Mouse (Mus musculus) right cerebral cortex, postnatal 14 days (tissue): ENCODE data around the gene Olfr412.

Experiments
- DNase-seq: peaks from one replicate; pipeline ENCODE4 v3.0.0; 2022

Olfr412 gene

DNA sequence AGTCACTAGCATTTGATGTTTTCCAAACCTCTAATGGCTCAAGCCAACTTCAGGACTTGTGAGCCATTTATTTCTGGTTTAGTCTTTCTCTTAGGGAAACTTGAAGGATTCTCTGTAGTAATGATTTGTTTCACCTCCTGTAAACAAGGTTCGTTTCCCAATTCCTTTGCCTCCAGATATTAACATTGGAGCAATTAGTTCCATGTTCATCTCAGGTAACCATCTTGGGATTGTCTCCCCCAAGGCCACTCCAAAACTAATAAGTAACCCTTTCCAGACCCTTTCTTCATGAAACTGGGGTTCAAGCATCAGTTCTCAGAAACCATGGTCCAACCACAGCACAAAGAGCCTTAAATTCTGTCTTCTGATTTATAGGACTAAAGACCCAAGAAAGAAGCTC lies at the start of gene Olfr412:
Gene Olfr412, plus strand, starts transcription at position 301 of the 400 bp plus-strand sequence.
- DNase-seq: no peak

DNA sequence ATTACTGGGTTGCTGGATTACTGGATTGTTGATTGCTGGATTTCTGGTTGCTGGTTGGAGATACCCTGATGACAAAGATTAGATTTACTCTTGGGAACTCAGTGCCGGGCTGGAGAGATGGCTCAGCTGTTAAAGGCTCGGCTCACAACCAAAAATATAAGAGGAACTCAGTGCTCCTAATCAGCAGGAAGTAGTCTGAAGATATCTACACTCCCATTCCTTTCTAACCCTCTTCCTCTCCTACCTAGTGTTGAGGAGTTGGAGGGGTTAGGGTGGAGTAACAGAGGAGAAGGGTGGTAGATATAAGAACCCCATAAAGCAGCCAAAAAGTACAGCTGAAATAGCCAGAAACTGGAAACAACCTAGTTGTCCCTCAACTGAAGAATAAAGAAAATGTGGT lies 35.8 kb upstream of the Olfr412 start:
- DNase-seq: no peak

DNA sequence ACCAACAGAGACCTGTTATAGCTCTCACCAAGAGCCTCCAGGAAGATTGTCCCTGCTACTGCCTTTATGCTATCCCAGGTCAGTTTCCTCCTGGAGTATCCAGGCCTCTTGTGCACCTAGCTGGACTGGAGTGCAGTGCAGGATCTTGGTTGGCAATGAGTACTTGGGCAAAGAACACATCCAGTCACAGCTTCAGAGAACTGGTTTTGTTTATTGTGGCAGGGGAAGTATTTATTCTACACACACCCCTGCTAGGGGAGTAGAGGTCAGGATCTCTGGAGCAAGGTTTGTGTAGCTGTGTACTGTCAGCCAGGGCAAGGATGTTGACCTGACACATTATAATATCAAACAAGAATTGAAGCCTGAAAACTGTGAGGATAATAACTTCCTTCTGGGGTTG lies 33.1 kb upstream of the Olfr412 start:
- no peak for DNase-seq

DNA sequence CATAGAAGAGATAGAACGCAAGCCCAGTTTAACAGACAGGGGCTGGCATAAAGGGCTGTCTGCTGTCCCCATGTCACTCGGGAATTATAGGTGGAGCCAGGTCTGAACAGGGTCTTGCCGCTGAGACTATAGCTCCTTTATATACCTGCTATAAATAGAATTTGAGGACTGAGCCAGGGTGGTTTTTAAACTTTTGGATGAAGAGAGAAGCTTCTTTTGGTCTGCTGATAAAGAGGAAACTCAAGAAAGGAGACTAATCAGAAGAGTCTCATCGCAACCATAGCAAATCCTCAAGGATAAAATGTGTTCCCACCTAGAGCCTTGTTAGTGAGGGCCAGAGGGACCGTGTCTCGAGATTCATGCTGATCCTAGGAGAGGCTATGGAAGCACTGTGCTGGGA lies 23.9 kb upstream of the Olfr412 start, which contains the start of gene Olfr410:
Gene Olfr410, minus strand, starts transcription at position 101 of the 400 bp plus-strand sequence.
- no peak for DNase-seq

DNA sequence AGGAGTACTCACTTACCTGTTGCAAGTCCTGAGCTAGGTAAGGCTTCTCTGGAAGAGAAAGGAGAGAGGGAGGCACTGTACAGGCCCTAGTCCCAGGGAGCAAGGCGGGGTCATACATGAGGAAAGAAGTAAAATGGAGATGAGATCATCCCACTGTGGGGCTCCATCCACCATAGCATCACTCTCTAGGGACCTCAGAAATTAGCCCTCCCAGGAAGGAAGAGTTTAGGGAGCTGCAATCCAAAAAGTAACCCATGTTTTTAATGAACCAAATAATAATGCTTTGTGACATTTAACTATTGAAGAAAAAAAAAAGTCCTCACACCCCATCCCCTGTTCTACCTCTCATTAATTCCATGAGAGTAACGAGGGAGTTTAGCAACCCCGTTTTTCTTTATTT lies 9.3 kb upstream of the Olfr412 start, which contains the start of gene Olfr411:
Gene Olfr411, minus strand, starts transcription at position 101 of the 400 bp plus-strand sequence.
- DNase-seq: no peak

DNA sequence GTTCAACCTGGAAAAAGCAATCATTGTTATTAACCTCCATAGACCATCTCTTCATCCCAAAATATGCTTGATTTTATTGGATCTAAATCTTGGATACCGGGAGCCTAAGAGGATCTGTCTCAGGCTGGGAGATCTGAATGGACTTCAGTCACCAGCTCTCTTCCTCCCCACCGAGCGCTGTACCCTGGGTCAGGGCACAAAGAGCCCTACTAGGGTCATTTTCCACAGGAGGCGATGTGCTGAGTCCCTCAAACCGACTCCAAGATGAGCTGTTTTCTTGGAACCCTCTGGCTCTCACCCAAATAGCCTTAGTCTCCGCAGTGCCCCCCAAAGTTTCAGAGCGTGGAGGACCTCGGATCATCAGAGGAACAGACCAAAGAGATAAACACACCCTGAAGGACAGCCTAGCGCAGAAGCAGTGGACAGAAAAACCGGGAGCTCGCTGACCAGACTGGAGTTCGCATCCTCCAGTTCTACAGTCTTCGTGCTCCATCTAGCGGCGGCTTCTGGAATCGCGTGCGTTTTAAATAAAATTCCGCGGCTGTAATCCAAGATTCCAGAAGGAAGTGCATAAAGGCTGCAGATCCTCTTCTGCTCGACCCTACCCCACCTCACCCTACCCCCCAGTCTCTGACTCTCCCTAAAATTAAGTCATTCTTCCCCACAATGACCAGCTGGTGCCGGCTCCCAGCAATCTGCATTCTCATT lies 9.7 kb downstream of the Olfr412 start:
- DNase-seq: peak; percentile 80

DNA sequence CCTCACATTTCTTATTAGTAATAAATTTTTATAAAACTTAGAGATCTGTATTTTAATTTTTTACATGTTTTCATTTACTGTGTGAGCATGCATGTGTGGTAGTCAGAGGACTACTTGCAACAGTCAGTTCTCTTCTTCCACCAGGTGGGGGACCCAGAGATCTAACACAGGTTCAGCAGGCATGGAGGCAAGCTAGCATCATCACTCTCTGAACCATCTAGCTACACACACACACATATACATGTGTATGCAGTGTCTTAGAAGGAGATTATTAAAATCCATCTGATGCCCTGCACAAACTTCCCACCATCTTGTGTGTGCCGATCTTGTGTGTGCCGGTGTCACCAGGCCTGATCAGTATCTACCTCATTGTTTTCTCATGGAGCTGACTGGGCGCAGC lies 15.0 kb downstream of the Olfr412 start:
- DNase-seq: peak; percentile 70

DNA sequence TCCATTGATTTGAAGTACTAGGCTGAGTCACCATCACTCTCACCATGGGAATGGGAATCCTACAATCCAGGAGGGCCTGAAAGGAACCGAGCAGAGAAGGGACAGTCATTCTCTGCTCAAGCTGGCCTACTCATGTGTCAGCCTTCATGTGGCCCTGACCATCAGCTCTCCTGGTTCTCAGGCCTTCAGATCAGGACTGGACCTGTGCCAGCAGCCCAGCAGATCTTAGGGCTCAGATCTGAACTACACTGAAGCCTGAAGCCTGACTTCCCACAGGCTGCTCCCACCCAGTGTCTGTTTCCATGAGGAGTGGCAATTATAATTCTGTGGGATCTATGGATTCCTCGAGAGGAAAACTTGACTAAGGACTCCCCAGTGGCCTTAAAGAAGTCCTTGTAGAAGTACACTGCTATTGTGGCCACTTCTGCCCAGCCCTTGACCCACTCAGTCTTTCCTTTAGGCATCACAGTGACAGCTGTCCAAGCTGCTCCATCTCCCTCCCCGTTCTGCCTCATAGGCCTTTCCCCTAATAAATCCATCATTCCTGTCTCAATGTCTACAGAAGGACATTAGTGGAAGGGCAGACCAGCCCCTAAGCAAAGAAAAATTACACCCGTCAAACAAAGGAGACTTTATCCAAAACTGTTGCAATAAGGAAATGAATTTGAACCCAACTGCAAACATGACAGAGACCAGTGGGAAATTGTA lies 17.5 kb downstream of the Olfr412 start:
- DNase-seq: no peak

DNA sequence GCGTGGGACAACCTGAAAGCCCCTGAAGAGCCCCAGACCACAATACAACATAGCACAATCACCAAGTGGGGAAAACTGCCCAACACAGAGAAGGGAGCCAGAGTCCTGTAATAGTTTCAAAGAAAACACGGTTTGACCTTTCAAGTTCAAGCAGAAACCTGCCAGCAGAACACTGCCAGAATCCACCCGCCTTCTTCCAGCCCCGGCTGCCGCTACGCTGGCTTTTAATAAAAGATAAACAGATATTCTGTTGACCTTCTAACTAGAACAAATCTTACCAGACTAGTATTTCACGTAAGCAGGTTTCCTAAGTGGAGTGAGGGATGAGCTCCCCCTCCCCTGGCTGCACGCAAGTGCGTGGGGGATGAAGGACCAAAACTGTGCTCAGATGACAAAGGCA lies 23.8 kb downstream of the Olfr412 start:
- DNase-seq: no peak

DNA sequence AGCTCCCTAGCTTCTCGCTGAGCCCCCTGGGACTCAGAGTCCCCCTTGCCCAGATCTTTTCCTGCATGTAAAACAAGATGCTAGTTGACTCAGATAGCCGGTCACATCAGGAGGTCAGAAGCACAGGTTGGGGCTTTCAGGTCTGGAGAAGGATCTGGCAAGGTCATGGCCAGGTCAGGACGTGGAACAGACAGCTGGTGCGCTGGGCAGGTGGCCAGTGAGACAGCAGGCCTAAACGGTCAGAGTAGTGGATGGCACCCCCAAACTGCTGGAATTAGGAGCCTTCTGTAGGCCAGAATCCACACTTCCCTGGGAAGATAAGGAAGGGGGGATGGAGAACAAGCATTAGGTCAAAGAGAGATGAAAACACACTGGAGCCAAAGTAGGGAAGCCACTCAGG lies 25.3 kb downstream of the Olfr412 start:
- no peak for DNase-seq

DNA sequence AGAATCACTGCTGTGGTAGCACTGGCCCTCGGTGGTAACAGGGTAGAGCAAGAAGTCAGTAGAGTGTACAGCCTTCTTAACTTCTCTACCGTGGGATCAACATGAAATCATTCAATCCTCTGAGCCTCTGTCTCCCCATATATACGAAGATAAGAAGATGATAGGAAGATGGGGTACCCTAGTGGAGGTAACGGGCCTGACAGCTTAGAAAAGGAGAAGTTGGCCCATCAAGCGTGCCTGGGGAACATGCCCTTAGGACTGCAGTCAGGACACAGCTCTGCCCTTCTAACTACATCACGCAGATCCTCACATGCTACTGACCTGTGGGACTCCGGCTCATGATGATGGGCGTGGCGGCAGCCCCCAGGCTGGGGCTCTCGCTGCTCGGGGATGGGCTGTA lies 30.0 kb downstream of the Olfr412 start:
- no peak for DNase-seq

DNA sequence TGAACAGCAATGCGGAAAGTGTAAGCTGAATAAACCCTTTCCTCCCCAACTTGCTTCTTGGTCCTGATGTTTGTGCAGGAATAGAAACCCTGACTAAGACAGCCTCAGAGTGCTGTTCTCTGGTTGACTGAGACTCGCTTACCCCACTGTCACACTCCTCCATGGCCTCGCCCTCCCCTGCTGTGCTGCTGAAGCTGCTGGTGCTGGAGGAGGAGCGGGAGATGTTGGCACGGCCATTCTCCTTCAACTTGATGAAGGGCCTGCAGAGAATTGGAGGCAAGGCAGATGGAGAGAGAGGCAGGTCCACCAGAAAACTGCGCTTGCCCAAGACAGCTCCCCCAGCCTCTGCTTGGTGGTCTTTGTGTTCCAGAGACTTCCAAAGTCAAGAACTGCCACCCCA lies 31.0 kb downstream of the Olfr412 start:
- DNase-seq: no peak

DNA sequence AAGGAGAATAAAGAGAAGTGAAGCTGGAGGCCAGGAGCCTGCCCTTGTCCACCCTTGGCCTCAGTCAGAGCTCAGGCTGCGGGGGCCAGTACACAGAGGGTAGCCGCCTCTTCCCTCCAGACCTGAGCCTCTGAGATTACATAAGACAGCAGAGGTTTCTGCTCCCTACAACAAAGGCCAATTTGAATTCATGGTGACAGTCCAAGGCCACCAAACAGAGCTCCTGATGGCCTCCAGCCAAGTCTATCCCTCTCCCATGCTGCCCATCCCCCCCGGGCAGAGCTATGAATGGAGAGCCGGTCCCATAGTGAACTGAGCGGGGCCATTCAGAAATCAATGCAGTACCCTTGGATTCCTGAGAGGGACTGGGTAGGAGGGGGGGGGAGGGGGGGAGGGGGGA lies 31.6 kb downstream of the Olfr412 start:
- peak; percentile 44 for DNase-seq

DNA sequence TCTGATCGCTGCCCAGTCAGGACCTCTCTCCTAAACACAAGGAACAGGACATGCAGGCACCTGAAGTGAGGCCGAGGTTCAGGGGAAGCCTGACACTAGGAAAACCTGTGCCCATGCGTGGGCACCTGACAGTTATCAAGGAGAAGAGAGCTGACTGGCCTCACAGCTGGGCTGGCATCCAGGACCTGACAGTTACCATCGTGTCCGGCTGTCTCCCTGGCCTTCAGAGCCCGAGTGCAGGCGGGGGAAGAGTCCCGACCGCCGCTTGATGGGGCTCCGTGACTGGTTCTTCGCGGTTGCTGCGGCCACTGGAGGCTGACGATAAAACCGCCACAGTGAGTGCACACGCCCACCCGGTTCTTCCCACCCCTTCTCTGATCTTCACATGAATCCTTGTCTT lies 33.7 kb downstream of the Olfr412 start:
- DNase-seq: no peak

DNA sequence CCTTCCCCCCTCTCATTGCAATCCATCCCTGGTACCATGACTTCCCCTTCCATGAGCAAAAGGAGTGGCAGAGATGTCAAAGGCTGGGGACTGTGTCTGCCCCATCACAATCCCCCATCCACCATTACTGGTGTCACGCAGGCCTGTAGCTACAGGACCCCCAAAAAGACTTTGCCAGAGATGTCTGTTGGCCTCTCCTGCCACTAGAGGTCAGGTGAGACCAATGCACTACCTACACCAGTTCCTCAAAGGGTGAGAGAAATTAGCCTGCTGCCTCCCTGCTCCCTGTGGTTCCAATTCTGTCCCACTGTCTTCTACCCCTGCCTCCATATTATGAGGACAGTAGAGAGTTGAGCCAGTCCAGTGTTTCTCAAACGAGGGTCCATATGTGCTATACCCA lies 40.3 kb downstream of the Olfr412 start:
- no peak for DNase-seq

DNA sequence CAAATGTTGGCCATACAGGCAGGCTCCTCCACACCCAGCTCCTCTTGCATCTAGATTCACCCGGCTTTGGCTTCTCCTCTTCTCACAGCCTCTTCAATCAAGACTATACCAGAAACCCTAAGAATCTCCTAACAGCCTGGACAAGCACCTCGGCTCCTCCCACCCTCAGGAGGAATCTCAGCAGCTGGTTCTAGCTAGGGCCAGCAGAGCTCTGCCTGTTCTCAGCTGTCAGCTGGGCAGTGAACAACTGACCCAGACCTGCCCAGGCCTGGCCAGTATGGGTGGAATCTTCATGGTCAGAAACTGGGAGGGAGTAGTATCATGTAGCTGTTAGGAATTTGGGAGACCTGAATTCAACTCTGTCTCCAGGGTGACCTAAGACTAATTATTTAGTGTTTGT lies 42.3 kb downstream of the Olfr412 start:
- no peak for DNase-seq

DNA sequence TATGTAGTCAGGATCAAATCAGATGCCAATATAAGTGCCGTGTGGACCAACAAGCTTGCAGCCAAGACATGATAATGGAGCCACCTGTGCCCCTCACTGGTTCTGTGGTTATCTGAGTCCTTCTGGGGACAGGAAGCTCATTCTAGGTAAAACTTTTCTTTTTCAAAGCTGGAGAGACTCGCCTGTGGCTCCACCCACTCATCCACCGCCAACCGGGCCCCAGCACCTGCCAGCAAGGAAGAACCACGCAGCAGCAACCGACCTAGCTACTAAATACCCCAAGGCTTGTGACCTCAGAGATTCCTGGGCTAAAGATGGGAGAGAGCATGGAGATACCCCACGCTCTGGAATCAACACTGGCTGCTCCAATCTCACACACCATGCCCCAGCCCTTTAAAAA lies 43.3 kb downstream of the Olfr412 start:
- DNase-seq: no peak

DNA sequence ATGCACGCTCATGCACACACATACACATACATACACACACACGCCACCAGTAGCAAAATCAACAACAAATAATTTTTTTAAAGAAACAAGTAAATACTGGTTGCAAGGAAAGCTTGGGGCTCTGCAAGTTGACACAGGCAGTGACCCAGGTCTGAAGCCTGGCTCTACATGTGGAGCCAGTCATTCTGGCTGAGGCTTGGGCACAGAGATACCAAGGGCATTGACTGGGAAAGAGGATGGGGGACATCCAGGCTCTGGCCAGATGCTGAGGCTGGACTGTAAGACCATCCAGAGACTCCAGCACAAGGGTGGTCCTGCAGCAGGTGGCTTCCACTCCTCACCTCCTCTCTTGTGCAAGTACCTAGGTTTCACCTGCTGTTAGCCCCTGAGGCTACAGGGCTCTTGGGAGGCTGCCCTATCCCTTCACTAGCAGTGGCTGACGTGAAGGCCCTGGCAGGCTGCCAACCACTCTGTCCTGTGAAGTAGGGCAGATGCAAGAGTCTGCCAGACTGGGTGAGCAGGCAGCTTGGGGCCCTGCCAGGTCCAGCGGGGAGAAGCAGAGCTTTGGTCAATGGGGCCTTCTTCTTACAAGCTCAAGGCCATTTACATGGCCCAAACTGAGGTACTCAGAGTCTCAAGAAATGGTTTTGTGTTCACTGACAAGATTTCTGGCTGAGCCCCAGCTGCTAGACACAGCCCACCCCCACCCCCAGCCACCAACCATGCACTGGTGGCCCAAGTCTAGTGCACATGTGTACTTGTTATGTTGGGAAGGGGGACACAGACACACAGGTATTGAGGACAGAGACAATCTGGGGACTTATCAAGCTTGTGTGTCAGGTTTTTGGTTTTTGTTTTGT lies 46.9 kb downstream of the Olfr412 start:
- peak; percentile 96 for DNase-seq

DNA sequence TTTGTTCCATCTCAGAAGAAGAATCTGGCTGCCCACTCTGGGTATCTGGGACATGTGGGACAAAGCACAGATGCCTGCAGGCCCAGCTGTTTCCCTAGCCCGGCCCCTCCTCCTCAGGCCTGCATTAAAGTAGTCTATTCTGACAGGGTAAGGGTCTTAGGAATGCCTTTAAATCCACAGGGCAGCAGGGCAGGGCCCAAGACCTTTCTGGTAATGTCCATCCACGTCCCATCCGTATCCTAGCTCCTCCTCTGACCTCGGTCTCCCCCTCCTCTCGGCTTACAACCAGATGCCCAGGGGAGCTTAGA lies 47.5 kb downstream of the Olfr412 start:
- DNase-seq: no peak

DNA sequence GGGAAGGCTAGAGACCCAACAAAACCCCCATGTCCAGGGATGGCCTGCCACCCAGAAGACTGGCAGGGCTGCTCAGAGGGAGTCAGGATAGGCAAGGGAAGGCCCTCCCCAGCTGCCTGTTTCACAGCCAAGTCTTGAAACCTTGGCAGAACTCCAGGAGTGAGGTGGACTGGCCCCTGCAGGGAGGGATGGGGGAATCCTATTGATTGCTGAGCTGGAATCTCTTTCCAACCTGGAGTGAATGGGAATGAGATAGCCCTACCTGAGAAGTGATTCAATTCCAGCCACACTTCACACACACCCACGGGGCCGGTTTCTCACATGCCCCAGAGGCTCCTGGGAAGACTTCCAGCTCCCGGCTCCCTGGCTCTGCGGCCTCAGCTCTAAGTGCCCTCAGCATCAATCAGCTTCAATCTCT lies 47.9 kb downstream of the Olfr412 start:
- peak; percentile 33 for DNase-seq

DNA sequence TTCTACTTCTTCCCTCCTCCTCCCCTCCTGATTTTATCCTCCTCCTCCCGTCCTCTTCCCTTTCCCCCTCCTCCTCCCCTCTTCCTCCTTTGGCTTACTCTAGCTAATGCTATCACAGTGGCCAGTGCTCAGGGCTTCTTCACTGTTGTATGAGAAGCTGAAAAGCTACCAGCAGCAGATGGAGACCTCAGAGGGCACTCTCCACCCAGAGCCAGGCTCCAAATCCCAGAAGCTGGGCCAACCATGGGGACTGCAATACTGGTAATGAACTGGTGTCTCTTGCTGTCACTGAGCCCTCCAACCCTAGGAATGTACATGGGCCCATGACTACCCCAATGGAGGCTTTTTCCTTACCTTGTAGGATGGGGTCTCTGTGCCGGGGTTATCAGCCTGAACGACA lies 50.1 kb downstream of the Olfr412 start:
- DNase-seq: no peak

DNA sequence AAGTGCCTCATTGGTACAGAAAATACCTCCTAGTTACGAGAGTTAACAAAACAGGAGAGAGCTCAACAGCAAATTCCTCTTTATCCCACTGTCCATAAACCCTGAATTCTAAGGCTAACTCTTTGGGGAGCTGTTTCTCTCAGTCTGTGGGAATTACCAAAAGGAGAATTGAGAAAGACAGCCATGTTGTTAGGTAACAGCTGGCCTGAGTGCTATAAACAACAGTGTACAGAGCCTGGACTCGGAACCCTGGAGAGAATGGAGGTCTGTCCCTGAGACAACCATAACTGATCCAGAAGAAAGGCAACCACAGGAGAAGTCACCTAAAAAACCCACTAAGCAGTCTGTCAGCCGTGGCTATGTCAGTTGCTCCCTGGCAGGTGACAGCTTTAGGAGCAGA lies 50.6 kb downstream of the Olfr412 start:
- no peak for DNase-seq

DNA sequence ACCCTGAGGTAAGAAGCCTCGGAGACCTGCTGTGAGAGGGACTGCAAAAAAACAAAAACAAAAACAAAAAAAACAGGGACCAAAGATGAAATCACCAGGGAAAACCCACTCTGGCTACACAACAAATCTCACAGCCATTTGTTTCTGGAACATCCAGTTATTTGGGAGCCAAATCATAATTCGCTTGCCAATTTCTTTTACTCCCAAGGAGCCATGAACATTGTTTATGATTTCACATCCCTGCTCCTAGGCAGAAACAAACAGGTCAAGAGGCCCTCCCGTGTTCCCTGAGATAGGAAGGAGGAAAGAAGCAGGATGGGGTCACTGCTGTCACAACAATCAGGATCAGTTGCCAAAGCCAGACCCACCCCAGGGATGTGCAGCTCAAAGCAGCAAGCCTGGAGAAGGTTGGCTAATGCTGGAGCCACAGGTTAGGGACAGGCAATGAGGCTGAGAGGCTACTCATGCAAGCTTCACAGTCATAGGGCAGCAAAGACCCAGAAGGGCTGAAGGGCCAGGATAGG lies 51.6 kb downstream of the Olfr412 start:
- DNase-seq: no peak

DNA sequence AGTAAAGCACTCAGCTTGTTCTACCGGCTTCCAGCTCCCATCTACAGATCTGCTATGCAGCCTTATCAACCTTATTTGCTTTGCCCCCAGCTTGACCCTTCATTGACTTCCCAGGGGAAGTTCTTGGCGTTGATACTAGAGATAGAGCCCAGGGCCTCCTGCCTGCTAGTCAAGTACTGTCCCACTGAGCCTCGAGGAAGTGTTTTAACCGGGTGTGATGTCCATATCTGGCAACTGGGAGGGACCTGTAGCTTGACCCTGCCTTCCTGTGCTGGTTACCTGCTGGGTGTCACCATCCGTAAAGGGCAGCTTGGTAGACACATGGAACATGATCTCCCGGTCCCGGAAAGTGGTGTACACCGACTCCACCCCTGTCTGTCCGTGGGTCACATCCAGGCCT lies 52.2 kb downstream of the Olfr412 start:
- DNase-seq: no peak
